Comparison of ENCODE assay signal across 8 mouse cellular contexts in genomic region chr16:4912907-4913782, GRCm38 (mm10). TPM values are rescaled to one million over a fixed set of nuclear protein-coding genes. Genes with fewer than 3 reads are reported as not detected.
A peak's percentile ranks its signal among the peaks of the same experiment; 100 is the strongest.
DNase-seq lines count a peak whose midpoint lies in the region; ATAC-seq and TF ChIP-seq lines count a peak whose summit lies in the region.

No protein-coding gene starts in this region.

- no peak for TF ChIP-seq CTCF in gastrocnemius, adult 2 months (IDR thresholded peaks at IDR 0.05)

- no peaks in the 10 kb centered on the region for H3K9me3 ChIP-seq in limb, embryonic 15.5 days
- H3K9me3 ChIP-seq in neural tube, embryonic 13.5 days = no peaks in the 10 kb centered on the region

- intact Hi-C loops in gastrocnemius, adult 2 months (cut with DNase I) = loop anchor here (2.0 kb wide), 1 partner anchor 34 kb away; no protein-coding TSS in a partner anchor

- H3K27me3 ChIP-seq in limb, embryonic 15.5 days = no peaks in the 10 kb centered on the region
- no peaks in the 10 kb centered on the region for H3K27me3 ChIP-seq in neural tube, embryonic 13.5 days

- no peak for DNase-seq in gastrocnemius, adult 2 months
- DNase-seq in gastrocnemius, postnatal 10 days = no peak
- peak; percentile 40 for DNase-seq in CD4-positive, CD25-positive, alpha-beta regulatory T cell, adult 2 months (ENCODE audit: low read depth, low spot score)
- DNase-seq in retina, embryonic 14.5 days (ENCODE audit: low spot score) = no peak
- DNase-seq in frontal cortex, postnatal 25 days (ENCODE audit: low spot score in 2 of 2) = no peak

- no peak overlapping the region for H3K9ac ChIP-seq in limb, embryonic 15.5 days
- H3K9ac ChIP-seq in neural tube, embryonic 13.5 days = no peak overlapping the region

- no peak overlapping the region for H3K4me2 ChIP-seq in limb, embryonic 15.5 days
- H3K4me2 ChIP-seq in neural tube, embryonic 13.5 days = no peak overlapping the region

- H3K27ac ChIP-seq in gastrocnemius, adult 2 months = peak overlapping the region; percentile 78
- peak overlapping the region; percentile 75 for H3K27ac ChIP-seq in limb, embryonic 15.5 days
- peak overlapping the region; percentile 55 for H3K27ac ChIP-seq in neural tube, embryonic 13.5 days (replicated peaks)

- 69% methylated on average over 11 of the region's 11 CpGs for WGBS in limb, embryonic 15.5 days
- WGBS in neural tube, embryonic 13.5 days = 73% methylated on average over 11 of the region's 11 CpGs

- peak; percentile 30; the same call in 1 of the 2 replicates for ATAC-seq in erythroblast, adult 5-6 weeks (replicated peaks; ENCODE audit: low FRiP score, poor library complexity, severe bottlenecking)
- no peak; the same call in 1 of the 2 replicates for ATAC-seq in limb, embryonic 15.5 days (ENCODE audit: insufficient number of reproducible peaks, low FRiP score, low TSS enrichment, low read depth)
- ATAC-seq in neural tube, embryonic 13.5 days (ENCODE audit: low read depth) = peak; percentile 28; the same call in 1 of the 2 replicates

- peaks cover 84% of the 10 kb centered on the region for H3K36me3 ChIP-seq in limb, embryonic 15.5 days
- H3K36me3 ChIP-seq in neural tube, embryonic 13.5 days = peaks cover 92% of the 10 kb centered on the region

- H3K4me1 ChIP-seq in limb, embryonic 15.5 days = peaks cover 8% of the 10 kb centered on the region
- H3K4me1 ChIP-seq in neural tube, embryonic 13.5 days (replicated peaks) = peaks cover 5% of the 10 kb centered on the region

- peak overlapping the region; percentile 5; the same call in 1 of the 2 replicates for H3K4me3 ChIP-seq in gastrocnemius, adult 2 months
- no peak overlapping the region for H3K4me3 ChIP-seq in limb, embryonic 15.5 days
- H3K4me3 ChIP-seq in neural tube, embryonic 13.5 days = no peak overlapping the region

RNA-seq across cellular contexts. Expression of gene Nudt16l1, which starts 25.4 kb away (rescaled TPM):
- total RNA-seq in gastrocnemius, adult 2 months (2021) = 10 to 100 TPM; 10.5 to 13.7 TPM
- total RNA-seq in gastrocnemius, postnatal 10 days (2021) = 10 to 100 TPM; 32.6 to 35.2 TPM
- total RNA-seq in erythroblast, adult 5-6 weeks (2015; ENCODE audit: low replicate concordance) = 5.0 and 6.9 TPM in 2 replicates
- 0.51 and 2.2 TPM in 2 replicates for total RNA-seq in erythroblast, adult 5-6 weeks (2017; ENCODE audit: low replicate concordance)
- 147 and 151 TPM in 2 replicates for polyA plus RNA-seq in limb, embryonic 15.5 days (2015; fragmentation: Nextera tagmentation; extraction: Ambion mirVana)
- 134 and 143 TPM in 2 replicates for polyA plus RNA-seq in neural tube, embryonic 13.5 days (2015; fragmentation: Nextera tagmentation; extraction: Ambion mirVana)

RNA-seq across cellular contexts. Expression of gene Mgrn1, which starts 27.1 kb away (rescaled TPM):
- 10 to 100 TPM; 53.5 to 66.1 TPM for total RNA-seq in gastrocnemius, adult 2 months (2021)
- 10 to 100 TPM; 62.2 to 68.4 TPM for total RNA-seq in gastrocnemius, postnatal 10 days (2021)
- total RNA-seq in erythroblast, adult 5-6 weeks (2015; ENCODE audit: low replicate concordance) = 5.9 and 6.5 TPM in 2 replicates
- 2.0 and 3.3 TPM in 2 replicates for total RNA-seq in erythroblast, adult 5-6 weeks (2017; ENCODE audit: low replicate concordance)
- polyA plus RNA-seq in limb, embryonic 15.5 days (2015; fragmentation: Nextera tagmentation; extraction: Ambion mirVana) = 85.9 and 89.9 TPM in 2 replicates
- 105 and 110 TPM in 2 replicates for polyA plus RNA-seq in neural tube, embryonic 13.5 days (2015; fragmentation: Nextera tagmentation; extraction: Ambion mirVana)

RNA-seq across cellular contexts. Expression of gene Ubald1, which starts 33.0 kb away (rescaled TPM):
- 10 to 100 TPM; 30.3 to 44.8 TPM for total RNA-seq in gastrocnemius, adult 2 months (2021)
- total RNA-seq in gastrocnemius, postnatal 10 days (2021) = 10 to 100 TPM; 28.1 to 33.4 TPM
- 26.8 and 39.6 TPM in 2 replicates for total RNA-seq in erythroblast, adult 5-6 weeks (2015; ENCODE audit: low replicate concordance)
- 9.5 and 18.3 TPM in 2 replicates for total RNA-seq in erythroblast, adult 5-6 weeks (2017; ENCODE audit: low replicate concordance)
- 43.4 and 49.3 TPM in 2 replicates for polyA plus RNA-seq in limb, embryonic 15.5 days (2015; fragmentation: Nextera tagmentation; extraction: Ambion mirVana)
- polyA plus RNA-seq in neural tube, embryonic 13.5 days (2015; fragmentation: Nextera tagmentation; extraction: Ambion mirVana) = 54.4 and 66.3 TPM in 2 replicates

RNA-seq across cellular contexts. Expression of gene Anks3, which starts 50.9 kb away (rescaled TPM):
- 10 to 100 TPM; 12.8 to 16.7 TPM for total RNA-seq in gastrocnemius, adult 2 months (2021)
- 10 to 100 TPM; 14.9 to 21.5 TPM for total RNA-seq in gastrocnemius, postnatal 10 days (2021)
- 14.4 and 17.3 TPM in 2 replicates for total RNA-seq in erythroblast, adult 5-6 weeks (2015; ENCODE audit: low replicate concordance)
- 16.4 and 25.0 TPM in 2 replicates for total RNA-seq in erythroblast, adult 5-6 weeks (2017; ENCODE audit: low replicate concordance)
- 63.2 and 67.3 TPM in 2 replicates for polyA plus RNA-seq in limb, embryonic 15.5 days (2015; fragmentation: Nextera tagmentation; extraction: Ambion mirVana)
- 64.0 and 67.0 TPM in 2 replicates for polyA plus RNA-seq in neural tube, embryonic 13.5 days (2015; fragmentation: Nextera tagmentation; extraction: Ambion mirVana)

Comparison
In these comparisons a context has a peak if more than half of its experiments do, and no peak if none do; other contexts are left out.
1. RNA of gene Mgrn1, which starts 27.1 kb away (total RNA-seq): 62.2 to 68.4 TPM in gastrocnemius, postnatal 10 days and 53.5 to 66.1 TPM in gastrocnemius, adult 2 months; 2.0 to 6.5 TPM in erythroblast, adult 5-6 weeks; every median in the first group is over 4 times any median in the second.
2. Peak in every context shown above with its lines, with median percentiles within 50 percentile points of each other: H3K27ac ChIP-seq.